Mouse (Mus musculus) erythroblast, embryonic 14.5 days (primary cell): Measurements from ENCODE around the gene Hvcn1.

Experiments used
- GATA1 ChIP-seq: IDR thresholded peaks from 2 replicates; pipeline ENCODE4 v1.6.1; 2012; ENCODE audit warnings: low read length, inconsistent platforms, mixed read lengths
- TAL1 ChIP-seq: IDR thresholded peaks from 3 replicates; pipeline ENCODE4 v1.6.1; 2012; ENCODE audit warnings: low read length, inconsistent platforms, mixed read lengths

DNA sequence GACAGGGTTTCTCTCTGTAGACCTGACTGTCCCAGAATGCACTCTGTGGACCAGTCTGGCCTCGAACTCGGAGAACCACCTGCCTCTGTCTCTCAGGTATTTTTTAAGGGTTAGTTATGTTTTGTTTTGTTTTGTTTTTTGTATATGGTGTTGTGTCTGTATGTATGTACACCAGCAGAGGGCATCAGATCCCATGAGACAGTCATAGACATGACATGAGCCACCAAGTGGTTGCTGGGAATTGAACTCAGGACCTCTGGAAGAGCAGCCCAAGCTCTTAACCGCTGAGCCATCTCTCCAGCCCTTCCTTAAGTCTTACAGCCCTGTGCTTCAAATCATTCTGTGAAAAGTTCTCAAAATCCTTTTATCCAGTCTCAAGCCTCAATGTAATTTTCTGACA, 58.6 kb downstream of the Hvcn1 start:
- TF ChIP-seq TAL1 (no peak), GATA1 (no peak)
